Mouse (Mus musculus): ENCODE results near the gene Cabcoco1.

- TF ChIP-seq CTCF (IDR thresholded peaks at IDR 0.05; ENCODE audit: low read depth) = no peak
- TF ChIP-seq EP300 (IDR thresholded peaks at IDR 0.05; ENCODE audit: low read depth) = no peak
Measured at GRCm38 (mm10) chr10:68388138-68388537, 153.6 kb downstream of the Cabcoco1 start.

Data from liver, embryonic 14.5 days (tissue).